Mouse (Mus musculus): Measurements from ENCODE around the gene Dnaja3.

DNA sequence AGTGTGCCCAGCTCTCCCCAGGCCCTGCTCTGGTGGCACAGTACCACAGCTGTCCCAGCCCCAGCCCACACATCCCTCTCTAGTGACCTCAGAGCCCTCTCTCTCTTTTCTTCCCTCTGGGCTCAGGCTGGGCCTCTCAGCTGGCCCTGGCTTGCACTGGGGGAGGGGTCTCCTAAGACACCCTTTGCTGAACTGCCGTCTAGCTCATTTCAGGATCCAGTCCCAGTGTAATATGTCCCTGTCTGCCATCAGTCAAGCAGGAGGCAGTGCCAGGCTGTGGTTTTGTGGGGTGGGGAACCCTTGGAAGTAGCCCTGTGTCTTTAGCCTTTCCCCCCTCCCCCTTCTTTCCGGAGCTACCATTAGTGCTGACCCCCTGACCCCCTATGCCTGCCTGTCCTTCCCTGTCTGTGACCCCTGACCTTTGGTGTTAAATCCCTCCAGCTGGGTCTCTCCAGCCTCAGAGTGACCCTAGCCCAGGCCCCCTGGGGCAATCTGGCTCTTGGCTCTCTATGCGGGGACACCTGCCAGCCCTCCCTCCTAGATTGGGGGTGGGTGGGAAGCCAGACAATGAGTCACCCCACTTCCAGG is 43.6 kb upstream of the Dnaja3 start:
- TF ChIP-seq CTCF (IDR thresholded peaks at IDR 0.05; ENCODE audit: insufficient read depth, low read depth, low read length) (no peak), POLR2A (IDR thresholded peaks at IDR 0.05; ENCODE audit: insufficient read depth, low read depth, low read length) (no peak)

All from olfactory bulb, adult 2 months (tissue).